In genomic region chr5:111991805-111992204, GRCm38 (mm10) we compare ENCODE assay signal across 17 mouse cellular contexts.
"Had no signal": no experiment of that assay in that cellular context is flagged by ENCODE, and none has a peak within 500 bp of the region (broad histone marks: within the 10 kb centered on the region; RNA-seq: fewer than 3 reads in every experiment).

No protein-coding gene starts in this region.

- DNase-seq: lung, adult 2 months; lung, postnatal 14 days; lung, postnatal 36 days; right cerebral cortex, postnatal 14 days; thymus, adult 2 months; thymus, postnatal 25 days; thymus, postnatal 4 days had no signal

- H3K9me3 ChIP-seq: lung, embryonic 15.5 days; megakaryocyte, embryonic 14.5 days; midbrain, embryonic 13.5 days; midbrain, embryonic 15.5 days; neural tube, embryonic 12.5 days; stomach, embryonic 15.5 days had no signal

- H3K4me3 ChIP-seq: lung, embryonic 15.5 days; megakaryocyte, embryonic 14.5 days; midbrain, embryonic 13.5 days; midbrain, embryonic 15.5 days; neural tube, embryonic 12.5 days; stomach, embryonic 15.5 days had no signal

- H3K27me3 ChIP-seq: lung, embryonic 15.5 days; megakaryocyte, embryonic 14.5 days; midbrain, embryonic 13.5 days; midbrain, embryonic 15.5 days; stomach, embryonic 15.5 days had no signal

- H3K36me3 ChIP-seq: lung, embryonic 15.5 days; midbrain, embryonic 13.5 days; midbrain, embryonic 15.5 days; neural tube, embryonic 12.5 days; stomach, embryonic 15.5 days had no signal

- ATAC-seq: lung, postnatal 0 days; midbrain, embryonic 13.5 days; midbrain, embryonic 15.5 days had no signal

- H3K4me2 ChIP-seq: lung, embryonic 15.5 days; midbrain, embryonic 11.5 days; midbrain, embryonic 13.5 days; midbrain, embryonic 15.5 days; neural tube, embryonic 12.5 days; stomach, embryonic 15.5 days had no signal

- H3K4me1 ChIP-seq: lung, embryonic 15.5 days; megakaryocyte, embryonic 14.5 days; midbrain, embryonic 13.5 days; midbrain, embryonic 15.5 days; stomach, embryonic 15.5 days had no signal

- H3K27ac ChIP-seq: lung, embryonic 15.5 days; macrophage; midbrain, embryonic 13.5 days; midbrain, embryonic 15.5 days; neural tube, embryonic 12.5 days; stomach, embryonic 15.5 days; stomach, postnatal 0 days had no signal

- H3K9ac ChIP-seq: lung, embryonic 15.5 days; midbrain, embryonic 13.5 days; midbrain, embryonic 15.5 days; neural tube, embryonic 12.5 days; stomach, embryonic 15.5 days had no signal
